Mouse (Mus musculus) megakaryocyte progenitor cell, adult 5-6 weeks (primary cell): ENCODE data around the gene Mgat4a. TPM values are rescaled to one million over a fixed set of nuclear protein-coding genes. Genes with fewer than 3 reads are reported as not detected.
"Not testable (repeated sequence)": the region's sequence is repeated elsewhere in the genome, so short reads cannot be mapped to it uniquely, and the experiment has no call there.

ENCODE experiments used
- ATAC-seq: replicated peaks from 2 replicates; pipeline ENCODE4 v1.8.0; 2016; ENCODE audit warnings: mild to moderate bottlenecking, moderate TSS enrichment, inconsistent platforms; ENCODE audit not compliant: poor library complexity
- total RNA-seq, 2 experiments: library from RNA; stranded (forward) in 1 of 2; stranded (reverse) in 1 of 2; fragments of 157-497, 149-512 nt in 1 of 2; fragments of 200-1000 nt in 1 of 2; gene quantifications; 2 replicates each; pipeline versions ENCODE4 v1.2.3 to v1.2.4; 2015 to 2017

The Mgat4a gene
- total RNA-seq, 2 experiments from 2014 or later, result 10.9 to 29.5 TPM

DNA sequence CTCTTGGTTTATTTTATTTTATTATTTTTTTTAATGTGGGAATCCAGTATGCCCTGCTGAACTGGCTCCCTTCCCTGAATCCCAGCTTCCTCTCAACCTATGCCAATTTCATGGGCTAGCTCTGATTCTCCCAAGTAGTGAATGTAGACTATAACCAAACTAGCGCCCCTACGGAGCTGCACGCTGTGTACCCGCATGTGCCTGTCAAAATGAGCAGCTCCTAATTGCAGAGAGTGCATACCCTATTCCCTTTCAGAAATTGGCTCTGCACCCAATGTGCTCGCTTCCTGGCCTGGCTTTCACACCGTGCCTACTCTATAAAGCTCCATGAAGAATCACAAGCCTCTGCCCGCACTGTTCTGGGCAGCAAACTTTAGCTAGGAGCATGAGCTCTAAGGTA lies 7.6 kb downstream of the Mgat4a start:
- ATAC-seq, result no peak

DNA sequence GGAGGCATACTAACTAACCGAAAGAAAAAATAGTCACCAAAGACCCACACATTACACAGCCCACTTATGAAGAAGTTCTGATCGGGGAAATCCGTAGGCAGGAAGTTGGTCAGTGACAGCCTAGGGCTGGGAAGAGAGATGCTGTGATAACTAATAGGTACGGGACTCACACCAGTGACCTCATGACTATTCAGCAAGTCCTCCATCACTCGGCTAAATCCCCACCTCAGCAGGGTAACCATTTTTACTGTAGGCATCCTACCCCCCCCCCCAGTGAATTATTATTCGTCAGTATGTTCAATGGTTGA lies 8.3 kb downstream of the Mgat4a start:
- no peak for ATAC-seq

DNA sequence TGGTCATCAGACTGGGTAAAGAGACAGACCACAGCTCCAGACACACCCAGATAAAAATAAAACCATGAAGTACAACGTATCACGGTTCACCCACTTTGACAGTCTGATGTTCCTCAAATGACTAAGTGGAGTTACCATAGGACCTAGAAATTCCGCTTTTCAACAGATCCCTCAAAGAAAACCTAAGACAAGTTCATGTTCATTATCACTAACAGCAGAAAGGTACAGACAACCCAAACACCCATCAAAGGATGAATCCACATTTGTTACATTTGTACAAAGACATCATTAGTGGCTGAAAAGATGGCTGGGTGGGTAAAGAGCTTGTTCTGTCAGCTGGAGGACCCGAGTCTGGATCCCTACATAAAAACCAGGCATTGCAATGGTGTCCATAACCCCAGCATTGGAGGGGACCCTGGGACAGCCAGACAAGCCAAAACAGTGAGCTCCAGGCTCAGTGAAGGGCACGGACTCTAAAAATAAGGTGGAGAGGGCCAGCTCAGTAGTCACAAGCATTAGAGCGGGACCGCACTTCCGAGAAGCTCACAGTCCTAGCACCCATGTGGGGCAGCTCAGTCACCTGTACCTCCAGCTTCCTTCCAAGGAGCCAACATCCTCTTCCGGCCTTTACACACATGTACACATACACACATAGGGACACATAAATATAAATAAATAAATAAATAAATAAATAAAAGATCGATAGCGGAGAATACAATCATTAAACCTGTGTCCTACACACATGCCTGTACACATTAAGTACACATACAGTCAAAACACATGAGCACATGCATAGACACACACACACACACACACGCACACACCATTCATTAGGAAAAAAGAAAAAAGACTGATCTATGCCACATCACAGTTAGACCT lies 8.9 kb downstream of the Mgat4a start:
- no peak for ATAC-seq

DNA sequence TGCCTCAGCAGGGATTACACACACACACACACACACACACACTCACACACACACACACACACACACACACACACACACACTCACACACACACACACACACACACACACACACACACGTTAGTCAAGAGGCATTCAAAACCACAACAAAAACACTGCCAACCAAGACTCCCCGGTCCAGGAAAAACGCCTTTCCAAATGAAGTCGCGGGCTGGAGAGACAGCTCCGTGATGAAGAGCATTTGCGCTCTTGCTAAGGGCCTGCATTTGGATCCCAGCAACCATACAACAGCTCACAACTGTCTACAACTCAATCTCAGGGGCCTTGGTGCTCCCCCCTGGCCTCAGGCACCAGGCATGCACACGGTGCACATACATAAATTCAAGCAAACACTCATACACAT lies 10.8 kb downstream of the Mgat4a start:
- ATAC-seq, result no peak

DNA sequence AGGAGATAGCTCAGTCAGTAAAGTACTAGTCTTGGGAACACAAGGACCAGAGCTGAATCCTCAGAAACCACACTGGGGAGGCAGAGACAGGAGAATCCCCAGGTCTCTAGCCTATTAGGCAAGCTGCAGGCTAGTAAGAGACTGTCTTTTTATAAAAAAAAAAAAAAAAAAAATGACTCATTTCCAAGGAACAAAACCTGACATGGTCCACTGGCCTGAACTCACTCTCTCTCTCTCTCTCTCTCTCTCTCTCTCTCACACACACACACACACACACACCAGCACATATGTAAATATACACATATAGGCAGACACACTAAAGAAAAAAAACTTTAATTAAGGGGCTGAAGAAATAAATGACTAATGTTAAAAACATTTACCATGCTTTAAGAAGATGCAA lies 14.6 kb downstream of the Mgat4a start:
- no peak for ATAC-seq

DNA sequence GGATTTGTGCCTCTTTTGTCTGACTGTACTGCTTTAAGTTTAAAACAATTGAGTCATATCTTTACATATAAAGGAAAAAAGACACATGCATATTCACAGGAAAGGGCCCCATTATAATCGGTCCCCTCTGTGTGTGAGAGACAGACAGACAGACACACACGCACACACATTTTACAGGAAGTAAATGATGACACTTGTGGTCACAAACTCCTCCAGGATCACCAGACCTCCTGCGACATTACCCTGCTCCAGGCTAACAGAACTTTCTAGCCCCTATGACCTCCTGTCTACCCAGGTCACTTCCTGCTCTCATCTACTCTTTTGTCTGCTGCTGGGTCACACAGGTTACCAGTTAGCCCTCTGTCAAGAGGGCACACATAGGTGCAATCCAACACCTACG lies 16.1 kb downstream of the Mgat4a start:
- peak; percentile 79 for ATAC-seq

DNA sequence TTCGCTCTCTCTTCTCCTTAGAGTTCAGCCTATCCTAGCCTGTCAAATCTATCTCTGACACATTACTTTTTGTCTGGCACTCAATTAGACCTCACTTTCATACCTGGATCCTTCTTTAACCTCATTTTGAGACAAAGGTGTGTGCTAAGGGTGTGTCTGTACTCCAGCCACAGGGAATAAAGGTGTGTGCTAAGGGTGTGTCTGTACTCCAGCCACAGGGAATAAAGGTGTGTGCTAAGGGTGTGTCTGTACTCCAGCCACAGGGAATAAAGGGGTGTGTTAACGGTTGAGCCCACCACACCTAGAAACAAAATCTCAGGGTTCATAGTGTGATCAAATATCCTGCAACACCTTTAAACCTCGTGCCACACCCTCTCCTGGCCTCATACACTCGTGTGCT lies 16.7 kb downstream of the Mgat4a start:
- not testable (repeated sequence) for ATAC-seq

DNA sequence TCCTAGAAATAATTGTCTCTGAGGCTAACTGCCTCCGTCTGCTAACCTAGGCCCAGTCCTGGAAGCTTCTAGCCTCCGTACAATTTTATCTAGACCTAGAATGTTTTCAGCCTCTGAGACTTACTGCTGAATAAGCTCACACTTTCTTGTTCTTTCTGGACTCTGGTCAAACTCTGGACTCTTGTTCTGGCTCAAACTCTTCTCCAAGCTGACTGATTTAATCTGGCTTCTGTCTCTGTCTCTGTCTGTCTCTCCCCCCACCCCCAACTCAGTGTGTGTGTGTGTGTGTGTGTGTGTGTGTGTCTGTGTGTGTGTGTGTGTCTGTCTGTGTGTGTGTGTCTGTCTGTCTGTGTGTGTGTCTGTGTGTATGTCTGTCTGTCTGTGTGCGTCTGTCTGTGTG lies 17.3 kb downstream of the Mgat4a start:
- not testable (repeated sequence) for ATAC-seq

DNA sequence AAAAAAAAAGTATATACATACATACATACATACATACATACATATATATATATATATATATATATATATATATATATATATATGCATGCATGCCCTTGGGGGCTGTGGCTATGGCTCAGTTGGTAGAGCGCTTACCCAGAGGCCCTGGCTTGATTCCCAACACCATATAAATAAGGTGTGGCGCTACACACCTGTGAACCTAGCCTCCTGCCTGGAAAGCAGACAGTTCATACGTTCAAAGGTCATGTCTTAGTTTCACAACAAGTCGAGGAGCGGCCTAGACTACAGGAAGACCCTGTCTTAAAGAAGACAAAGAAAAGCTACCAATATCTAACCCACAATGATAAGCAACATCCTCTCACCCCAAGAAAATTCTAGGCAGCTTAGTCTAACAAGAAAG lies 18.7 kb downstream of the Mgat4a start:
- ATAC-seq, result no peak

DNA sequence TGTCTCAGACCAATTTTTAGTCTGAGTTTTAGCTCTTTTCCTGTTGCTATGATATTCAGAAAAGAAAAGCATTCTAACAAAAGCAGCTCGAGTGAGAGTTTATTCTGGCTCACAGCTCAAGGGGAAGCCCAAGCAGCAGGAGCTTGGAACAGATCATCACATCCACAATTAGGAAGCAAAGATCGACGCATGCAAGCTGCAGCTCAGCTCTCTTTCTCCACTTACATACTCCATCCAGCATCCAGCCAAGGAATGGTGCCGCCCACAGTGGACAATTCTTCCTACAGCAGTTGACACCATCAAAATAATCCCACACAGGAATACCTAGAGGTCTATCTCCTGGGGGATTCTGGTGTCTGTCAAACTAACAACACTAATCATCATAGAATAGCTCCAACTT lies 22.0 kb downstream of the Mgat4a start:
- no peak for ATAC-seq

DNA sequence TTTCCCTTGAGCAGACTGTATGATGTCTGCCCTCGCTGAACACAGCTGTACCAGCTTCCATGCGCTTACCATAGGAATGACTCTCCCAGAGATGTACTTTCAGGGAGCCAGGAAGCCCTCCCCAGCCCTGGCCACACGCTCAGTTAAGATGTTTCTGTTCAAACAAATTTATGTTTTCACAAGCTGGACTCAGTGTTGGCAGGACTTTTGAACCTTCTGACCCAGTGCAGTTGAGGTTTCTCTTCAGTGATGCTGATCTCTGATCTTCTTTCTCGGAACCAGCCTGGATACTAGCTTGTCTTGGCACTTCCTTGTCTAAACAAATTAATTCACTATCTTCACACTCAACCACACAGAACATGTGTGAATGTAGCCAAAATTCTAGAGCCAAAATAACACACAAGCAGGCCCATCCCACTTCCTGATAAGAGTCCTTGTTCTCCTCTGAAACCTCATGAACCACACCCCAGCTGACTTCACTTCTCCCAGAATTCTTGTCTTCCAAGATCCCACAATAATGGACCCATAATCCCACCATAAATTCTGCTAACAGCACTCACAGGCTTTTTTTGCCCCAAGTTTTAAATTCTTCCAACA lies 22.6 kb downstream of the Mgat4a start:
- 0 out of 2 replicates have a peak, but pooled peaks have one; percentile 31 for ATAC-seq

DNA sequence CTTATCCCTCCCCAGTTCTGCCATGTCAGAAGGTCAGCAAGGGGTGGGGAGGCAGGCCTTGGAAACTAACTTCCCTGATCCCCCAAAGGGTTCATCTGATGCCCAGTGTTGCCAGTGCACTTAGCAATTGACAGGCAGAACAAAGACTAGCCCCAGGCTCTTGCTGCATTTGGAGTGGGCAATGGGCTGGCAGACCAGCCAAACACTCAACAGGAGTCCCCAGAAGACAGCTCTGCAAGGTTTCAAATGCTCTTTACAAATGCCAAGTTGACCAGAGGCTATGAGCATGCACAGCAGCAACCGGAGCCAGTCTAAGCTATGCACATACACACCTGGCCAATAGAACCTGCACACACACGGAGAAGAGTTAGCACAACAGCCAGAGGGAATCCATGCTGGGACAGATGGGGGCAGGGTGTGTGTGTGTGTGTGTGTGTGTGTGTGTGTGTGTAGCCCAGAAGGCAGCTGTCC lies 27.8 kb downstream of the Mgat4a start:
- no peak for ATAC-seq

DNA sequence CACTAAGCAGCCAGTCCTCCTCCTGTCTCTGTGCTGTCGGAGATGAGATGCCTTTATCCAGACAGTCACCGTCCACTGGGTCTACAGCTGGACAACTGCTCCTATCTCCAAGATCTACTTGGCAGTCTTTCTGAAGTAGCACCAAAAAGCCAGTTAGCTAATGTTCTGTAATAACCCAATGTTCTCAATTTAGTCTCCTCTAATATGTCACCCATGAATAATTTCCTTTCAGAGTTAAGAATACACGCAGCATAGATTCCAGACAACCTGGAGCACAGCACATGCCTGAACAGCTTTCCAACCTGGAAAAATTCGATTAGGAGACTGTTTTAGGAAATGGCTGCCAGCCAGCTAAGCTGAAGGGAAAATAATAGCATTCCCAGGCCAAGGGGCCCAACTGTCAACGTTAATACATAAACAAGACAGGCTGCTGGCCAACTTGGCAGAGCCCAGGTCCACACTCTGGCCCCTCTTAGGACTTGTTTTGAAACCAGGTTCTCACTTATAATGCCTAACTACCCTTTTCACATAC lies 28.6 kb downstream of the Mgat4a start:
- no peak for ATAC-seq

DNA sequence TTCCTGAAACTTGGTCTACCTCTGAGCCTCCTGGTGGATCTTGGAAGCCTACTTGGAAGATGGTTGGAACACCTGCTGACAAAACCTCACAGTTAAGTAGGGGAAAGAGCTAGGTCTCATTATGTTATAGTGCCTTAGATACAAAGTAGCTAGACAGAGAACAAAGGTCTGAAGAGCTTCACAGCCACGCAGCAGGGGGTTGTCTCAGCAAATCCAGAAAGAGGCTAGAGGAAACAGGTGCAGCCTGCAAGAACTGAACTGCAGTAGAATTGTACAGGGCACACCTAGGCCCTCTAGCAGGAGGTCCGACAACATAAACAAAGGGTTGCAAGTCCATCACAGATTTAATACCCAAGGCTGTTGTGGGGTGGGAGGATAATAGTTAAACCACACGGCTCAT lies 30.6 kb downstream of the Mgat4a start:
- ATAC-seq, result no peak

DNA sequence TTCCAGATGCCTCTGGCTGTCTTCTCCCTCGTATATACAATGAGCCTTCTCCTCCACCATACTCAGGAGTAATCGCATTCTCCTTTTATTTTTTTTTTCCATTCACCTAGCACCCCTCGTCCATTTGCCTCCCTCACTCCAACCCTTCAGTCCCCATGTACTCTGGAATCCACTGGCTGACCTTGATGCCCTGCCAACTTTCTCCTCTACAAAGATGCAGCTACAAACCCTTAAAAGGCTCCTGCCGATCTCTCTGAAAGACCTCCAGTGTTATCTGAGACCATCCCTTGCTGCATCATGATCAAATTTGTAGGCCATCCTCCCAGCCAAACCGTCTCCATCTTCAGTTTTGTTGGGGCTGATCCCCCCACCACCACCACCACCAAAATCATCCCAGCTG lies 31.4 kb downstream of the Mgat4a start:
- no peak for ATAC-seq

DNA sequence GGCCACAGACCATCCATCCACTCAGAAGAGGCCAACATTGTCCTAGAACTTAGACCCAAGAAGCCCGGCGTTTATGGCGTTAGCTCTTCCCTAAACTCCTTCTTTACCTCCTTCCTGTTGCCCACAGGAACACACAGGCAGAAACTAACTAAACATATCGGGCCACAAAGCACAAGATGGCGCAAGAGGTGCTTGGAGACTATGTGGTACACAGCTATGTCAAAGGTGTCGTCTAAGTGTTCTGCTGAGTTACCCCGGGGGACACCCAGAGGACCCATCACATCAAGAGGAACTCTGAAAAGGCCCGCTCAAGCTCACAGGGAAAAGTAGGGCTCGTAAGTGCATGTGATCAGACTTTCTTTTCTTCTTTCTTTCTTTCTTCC lies 35.5 kb downstream of the Mgat4a start:
- peak; percentile 47 for ATAC-seq

DNA sequence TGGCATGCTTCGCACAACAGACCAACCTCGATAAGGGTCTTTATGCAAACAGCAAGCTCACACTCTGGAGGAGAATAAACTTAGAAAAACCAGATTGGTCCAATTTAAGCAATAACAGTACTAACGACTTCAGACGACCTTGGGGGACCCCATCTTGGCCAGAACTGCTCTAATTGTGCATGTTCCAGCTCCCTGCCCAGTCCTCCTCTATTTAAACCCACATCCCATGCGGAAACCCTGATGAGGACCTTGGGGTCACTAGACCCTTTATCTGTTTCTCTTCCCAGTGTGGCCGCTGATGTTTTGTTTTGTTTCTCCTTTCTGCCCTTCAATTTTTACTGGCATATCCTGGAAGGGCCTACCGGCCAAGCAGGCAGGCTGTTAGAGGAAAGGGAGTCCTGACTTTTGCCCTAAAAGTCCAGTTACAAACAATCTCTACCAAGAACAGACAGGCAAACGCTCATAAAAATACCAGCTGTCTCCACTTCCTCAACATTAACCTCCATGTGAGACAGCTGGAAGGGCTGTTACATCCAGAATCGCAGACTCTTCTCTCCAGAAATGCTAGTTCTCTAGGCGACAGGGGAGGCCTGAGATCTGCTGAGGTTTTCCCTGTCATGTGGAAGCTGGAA lies 36.0 kb downstream of the Mgat4a start:
- ATAC-seq, result no peak

DNA sequence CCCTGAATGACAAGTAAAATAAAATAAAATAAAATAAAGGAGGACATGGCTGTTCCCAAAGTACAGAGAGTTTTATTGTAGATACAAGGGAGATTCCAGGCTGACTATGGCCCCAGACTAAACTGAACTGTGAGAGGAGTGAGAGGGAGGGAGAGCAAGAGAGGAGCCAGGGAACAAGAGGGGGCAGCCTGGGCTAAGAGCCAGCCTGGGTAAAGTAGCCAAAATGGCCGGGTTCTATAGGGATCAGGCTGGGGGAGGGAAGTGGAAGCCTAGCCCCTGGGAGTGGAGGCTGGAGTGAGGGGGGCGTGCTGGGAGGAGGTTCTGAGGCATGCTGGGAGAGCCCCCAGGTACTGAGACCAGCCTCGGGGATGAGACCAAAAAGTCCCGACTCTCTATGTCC lies 37.2 kb downstream of the Mgat4a start:
- no peak for ATAC-seq

DNA sequence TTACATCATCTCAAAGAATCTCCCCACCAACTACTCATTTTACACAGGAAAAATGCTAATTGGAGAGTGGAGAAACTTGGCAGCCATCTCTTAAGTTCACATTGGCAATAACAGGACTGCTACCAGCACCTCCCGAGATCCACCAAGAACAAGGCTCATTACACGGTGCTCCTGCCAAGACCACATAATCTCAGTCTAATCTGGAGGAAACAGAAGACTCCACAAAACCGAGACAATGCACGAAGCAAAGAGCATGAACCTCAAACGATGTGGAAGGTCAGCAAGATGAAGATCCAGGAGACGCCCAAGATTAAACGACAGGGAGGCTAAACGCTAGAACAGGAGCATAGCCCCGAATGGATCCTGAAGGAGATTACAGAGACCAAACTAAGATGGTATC lies 38.5 kb downstream of the Mgat4a start:
- ATAC-seq, result peak; percentile 58

DNA sequence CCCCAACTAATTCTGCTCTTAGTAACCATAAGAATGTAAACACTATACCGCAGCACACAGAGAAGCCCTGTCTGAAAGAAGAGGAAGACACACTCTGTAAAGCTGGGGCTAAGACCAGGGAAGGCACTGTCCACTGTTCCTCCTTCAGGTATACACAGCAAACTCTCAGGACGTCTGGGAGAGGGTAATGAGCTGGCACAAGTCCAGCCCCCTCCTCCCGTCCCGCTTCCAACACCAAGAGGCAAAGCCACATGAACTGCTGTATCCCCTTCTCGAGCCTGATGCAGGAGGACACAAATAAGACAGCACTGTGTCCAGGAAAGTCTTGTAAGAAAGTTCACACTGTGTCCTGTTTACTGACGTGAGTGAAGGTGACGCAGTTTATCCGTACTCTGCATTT lies 40.1 kb downstream of the Mgat4a start:
- no peak for ATAC-seq

DNA sequence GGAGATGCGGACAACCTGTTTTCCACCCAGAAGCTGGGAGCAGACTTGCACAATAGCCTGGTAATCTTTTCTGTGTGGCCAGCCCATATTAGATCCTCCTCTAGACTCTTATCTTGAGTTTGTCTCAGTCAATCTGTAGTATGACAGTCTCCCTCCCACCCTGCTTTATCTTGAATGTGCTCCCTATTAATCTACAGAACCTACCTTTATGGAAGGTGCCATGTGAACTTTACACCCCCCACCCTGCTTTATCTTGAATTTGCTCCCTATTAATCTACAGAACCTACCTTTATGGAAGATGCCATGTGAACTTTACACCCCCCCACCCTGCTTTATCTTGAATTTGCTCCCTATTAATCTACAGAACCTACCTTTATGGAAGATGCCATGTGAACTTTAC lies 41.4 kb downstream of the Mgat4a start:
- not testable (repeated sequence) for ATAC-seq

DNA sequence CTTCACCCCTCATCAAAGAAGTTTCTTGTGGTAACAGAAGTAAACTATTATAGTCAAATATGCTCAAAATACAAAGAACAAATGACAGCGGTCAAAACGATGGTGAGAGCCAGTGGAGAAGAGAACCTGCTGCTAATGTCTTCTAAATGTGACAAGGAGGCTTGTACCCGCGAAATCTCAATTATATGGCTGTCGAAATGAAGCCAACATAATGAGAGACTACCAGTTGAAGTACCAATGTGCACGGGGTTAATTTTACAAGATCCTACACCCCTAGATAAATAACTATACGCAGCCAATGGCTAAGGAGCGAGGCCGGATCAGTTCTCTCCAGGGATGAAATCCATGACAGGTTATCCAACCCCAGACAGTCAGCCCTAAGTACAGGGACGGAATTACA lies 41.9 kb downstream of the Mgat4a start:
- no peak for ATAC-seq
